9 mouse cellular contexts compared by ENCODE assay signal in genomic region chr9:61164501-61165251, GRCm38 (mm10).
DNase-seq lines count a peak whose midpoint lies in the region; ATAC-seq and TF ChIP-seq lines count a peak whose summit lies in the region.
"Had no signal": no experiment of that assay in that cellular context is flagged by ENCODE, and none has a peak within 500 bp of the region (broad histone marks: within the 10 kb centered on the region; RNA-seq: fewer than 3 reads in every experiment).

No protein-coding gene starts in this region.

- peaks cover 26% of the 10 kb centered on the region for H3K4me1 ChIP-seq in midbrain, embryonic 11.5 days (ENCODE audit: control insufficient read depth, insufficient read depth, low read length)
- H3K4me1 ChIP-seq in midbrain, embryonic 16.5 days (ENCODE audit: control insufficient read depth, insufficient read depth, low read length) = peaks cover 17% of the 10 kb centered on the region
- no peaks in the 10 kb centered on the region for H3K4me1 ChIP-seq in embryonic fibroblast, embryonic 13.5 days (ENCODE audit: control insufficient read depth, insufficient read depth, low read length)
- H3K4me1 ChIP-seq in intestine, postnatal 0 days (replicated peaks; ENCODE audit: control insufficient read depth, insufficient read depth, low read length) = no peaks in the 10 kb centered on the region

- no peak for DNase-seq in midbrain, embryonic 11.5 days (ENCODE audit: low spot score, missing footprints)
- DNase-seq in retina, postnatal 7 days (ENCODE audit: low read depth, low spot score) = peak; percentile 54
- no peak for DNase-seq in left cerebral cortex, adult 8-10 months (ENCODE audit: low spot score in 2 of 2)
- no peak for DNase-seq in natural killer cell, adult 2 months (ENCODE audit: low spot score in 2 of 2)
- DNase-seq in spleen, adult 18-20 months = no peak
- DNase-seq: liver, embryonic 13.5 days had no signal

- TF ChIP-seq CTCF in embryonic fibroblast, embryonic 13.5 days (IDR thresholded peaks at IDR 0.05; ENCODE audit: borderline replicate concordance, insufficient read depth, low read length) = no peak
- no peak; the same call in none of the 2 replicates for TF ChIP-seq CTCF in intestine, postnatal 0 days (IDR thresholded peaks at IDR 0.05; ENCODE audit: low read depth)

- 55% methylated on average over 11 of the region's 11 CpGs for WGBS in midbrain, embryonic 11.5 days
- WGBS in midbrain, embryonic 16.5 days = 62% methylated on average over 11 of the region's 11 CpGs
- 47% methylated on average over 11 of the region's 11 CpGs for whole genome bisulfite sequencing in intestine, postnatal 0 days

- no peaks in the 10 kb centered on the region for H3K36me3 ChIP-seq in midbrain, embryonic 11.5 days (ENCODE audit: control insufficient read depth, insufficient read depth, low read length)
- no peaks in the 10 kb centered on the region for H3K36me3 ChIP-seq in midbrain, embryonic 16.5 days (ENCODE audit: control insufficient read depth, insufficient read depth, low read length)
- no peaks in the 10 kb centered on the region for H3K36me3 ChIP-seq in intestine, postnatal 0 days (ENCODE audit: control insufficient read depth, insufficient read depth)
- H3K36me3 ChIP-seq: liver, embryonic 13.5 days had no signal

- TF ChIP-seq POLR2A in embryonic fibroblast, embryonic 13.5 days (IDR thresholded peaks at IDR 0.05; ENCODE audit: low read depth, low read length) = no peak

- H3K9ac ChIP-seq in midbrain, embryonic 11.5 days (ENCODE audit: low read length) = no peak overlapping the region
- no peak overlapping the region for H3K9ac ChIP-seq in midbrain, embryonic 16.5 days (ENCODE audit: low read depth, low read length)
- H3K9ac ChIP-seq in intestine, postnatal 0 days (ENCODE audit: low read depth, low read length) = no peak overlapping the region
- H3K9ac ChIP-seq: liver, embryonic 13.5 days had no signal

- H3K9me3 ChIP-seq in midbrain, embryonic 11.5 days (ENCODE audit: control insufficient read depth, low read length) = no peaks in the 10 kb centered on the region
- H3K9me3 ChIP-seq in midbrain, embryonic 16.5 days (replicated peaks; ENCODE audit: control insufficient read depth, low read length, poor library complexity, severe bottlenecking) = no peaks in the 10 kb centered on the region
- H3K9me3 ChIP-seq in intestine, postnatal 0 days (ENCODE audit: control insufficient read depth) = no peaks in the 10 kb centered on the region
- H3K9me3 ChIP-seq: liver, embryonic 13.5 days had no signal

- H3K4me3 ChIP-seq in midbrain, embryonic 11.5 days (ENCODE audit: low read depth, low read length) = no peak overlapping the region
- no peak overlapping the region for H3K4me3 ChIP-seq in midbrain, embryonic 16.5 days (ENCODE audit: low read depth, low read length)
- H3K4me3 ChIP-seq in embryonic fibroblast, embryonic 13.5 days (ENCODE audit: insufficient read depth, low read length) = no peak overlapping the region
- H3K4me3 ChIP-seq in intestine, postnatal 0 days (ENCODE audit: low read depth, low read length) = no peak overlapping the region
- H3K4me3 ChIP-seq: liver, embryonic 13.5 days had no signal

- ATAC-seq in midbrain, embryonic 11.5 days (ENCODE audit: low FRiP score) = peak; percentile 73
- ATAC-seq in midbrain, embryonic 16.5 days = no peak
- ATAC-seq in intestine, postnatal 0 days = peak; percentile 40; the same call in 1 of the 2 replicates

- no peak overlapping the region for H3K4me2 ChIP-seq in midbrain, embryonic 11.5 days
- no peak overlapping the region for H3K4me2 ChIP-seq in midbrain, embryonic 16.5 days (ENCODE audit: low read length)
- H3K4me2 ChIP-seq in intestine, postnatal 0 days (replicated peaks; ENCODE audit: low read depth) = no peak overlapping the region
- H3K4me2 ChIP-seq: liver, embryonic 13.5 days had no signal

- H3K27me3 ChIP-seq in midbrain, embryonic 11.5 days (ENCODE audit: control insufficient read depth, insufficient read depth, low read length) = no peaks in the 10 kb centered on the region
- no peaks in the 10 kb centered on the region for H3K27me3 ChIP-seq in midbrain, embryonic 16.5 days (ENCODE audit: control insufficient read depth, insufficient read depth, low read depth, low read length)
- no peaks in the 10 kb centered on the region for H3K27me3 ChIP-seq in intestine, postnatal 0 days (replicated peaks; ENCODE audit: control insufficient read depth, insufficient read depth, low read length)

- H3K27ac ChIP-seq in midbrain, embryonic 11.5 days (ENCODE audit: low read depth, low read length) = no peak overlapping the region
- no peak overlapping the region for H3K27ac ChIP-seq in midbrain, embryonic 16.5 days (ENCODE audit: low read length)
- H3K27ac ChIP-seq in embryonic fibroblast, embryonic 13.5 days (ENCODE audit: insufficient read depth, low read length) = peak overlapping the region; percentile 14; the same call in 1 of the 2 replicates
- 0 out of 2 replicates have a peak overlapping the region, but pooled peaks have one; percentile 11 for H3K27ac ChIP-seq in intestine, postnatal 0 days (ENCODE audit: low read depth, low read length)
- H3K27ac ChIP-seq: liver, embryonic 13.5 days had no signal

Comparison
In these comparisons a context has a peak if more than half of its experiments do, and no peak if none do; other contexts are left out.
1. H3K27ac ChIP-seq: peak in embryonic fibroblast, embryonic 13.5 days (single experiment) and intestine, postnatal 0 days (single experiment); none in midbrain, embryonic 11.5 days (single experiment) and midbrain, embryonic 16.5 days (single experiment).